Mouse (Mus musculus) heart, embryonic 13.5 days (tissue): ENCODE measurements around the gene Apod. TPM values are rescaled to one million over a fixed set of nuclear protein-coding genes. Genes with fewer than 3 reads are reported as not detected.

Experiments
- ATAC-seq: fragments of 200-750 bp; cut with Nextera tagmentation; 2 replicates; pipeline ENCODE4 v1.8.0; 2017; ENCODE audit warnings: moderate TSS enrichment; ENCODE audit not compliant: insufficient number of reproducible peaks, low FRiP score, low TSS enrichment; ENCODE audit errors: extremely low read depth
- H3K27ac ChIP-seq: fragments of 300-500 bp; sonication (generic); replicated peaks from 2 replicates; pipeline ENCODE4 v1.5.1; 2015; ENCODE audit warnings: moderate library complexity, mild to moderate bottlenecking, inconsistent platforms
- H3K27me3 ChIP-seq: fragments of 300-500 bp; sonication (generic); replicated peaks from 2 replicates; pipeline ENCODE4 v1.6.1; 2015; ENCODE audit warnings: mild to moderate bottlenecking, inconsistent platforms
- H3K36me3 ChIP-seq: fragments of 300-500 bp; sonication (generic); 2 replicates; pipeline ENCODE4 v1.6.1; 2015; ENCODE audit warnings: mild to moderate bottlenecking, inconsistent platforms
- H3K4me1 ChIP-seq: fragments of 300-500 bp; sonication (generic); 2 replicates; pipeline ENCODE4 v1.6.1; 2015; ENCODE audit warnings: inconsistent platforms
- H3K4me2 ChIP-seq: fragments of 300-500 bp; sonication (generic); 2 replicates; pipeline ENCODE4 v1.6.1; 2015; ENCODE audit warnings: inconsistent platforms, mild to moderate bottlenecking, moderate library complexity
- H3K4me3 ChIP-seq: fragments of 300-500 bp; sonication (generic); 2 replicates; pipeline ENCODE4 v1.5.1; 2015; ENCODE audit warnings: moderate library complexity, mild to moderate bottlenecking, inconsistent platforms
- H3K9ac ChIP-seq: fragments of 300-500 bp; sonication (generic); 2 replicates; pipeline ENCODE4 v1.6.1; 2015; ENCODE audit warnings: inconsistent platforms, mild to moderate bottlenecking, moderate library complexity
- H3K9me3 ChIP-seq: fragments of 300-500 bp; sonication (generic); 2 replicates; pipeline ENCODE4 v1.6.1; 2016; ENCODE audit warnings: inconsistent platforms
- WGBS: fragments of 180-500 bp; shearing (Covaris S2); methylation state at CpG from one replicate; pipeline ENCODE4 v1.1.7; 2015; ENCODE audit warnings: mixed read lengths; 5-methylcytosine and 5-hydroxymethylcytosine counted together
- microRNA-seq: library from miRNA; unstranded; fragments of <30 nt; microRNA quantifications from one replicate; pipeline ENCODE4, GENCODE M21; 2016
- polyA plus RNA-seq: library from polyadenylated mRNA; unstranded; fragments of >200 nt; fragmentation: Nextera tagmentation; extraction: Ambion mirVana; gene quantifications from 2 replicates; pipeline ENCODE4 v1.2.1, GENCODE M21; 2015

Apod gene
- polyA plus RNA-seq, 1 experiment from 2014 or later: 0.23 TPM

DNA sequence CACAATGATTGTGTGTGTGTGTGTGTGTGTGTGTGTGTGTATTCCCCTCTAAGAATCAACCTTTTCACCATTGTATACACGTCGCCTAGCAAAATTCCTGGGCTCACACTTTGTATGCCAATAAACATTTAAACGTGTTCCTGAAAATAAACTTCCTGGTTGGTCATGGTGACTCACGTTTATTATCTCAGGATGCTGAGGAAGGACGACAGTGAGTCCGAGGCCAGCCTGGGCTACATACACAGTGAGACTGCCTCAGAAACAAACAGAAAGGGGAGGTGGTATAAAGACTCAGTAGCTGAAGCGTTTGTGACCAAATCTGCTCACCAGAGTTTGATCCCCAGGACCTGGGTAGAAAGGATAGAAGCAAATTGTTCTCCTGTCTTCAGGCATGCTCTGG is 67.2 kb downstream of the Apod start:
- H3K36me3 ChIP-seq: peaks cover 11% of the 10 kb centered on the region
- H3K27me3 ChIP-seq: no peaks in the 10 kb centered on the region
- H3K4me1 ChIP-seq: no peaks in the 10 kb centered on the region
- no peak for ATAC-seq
- no peaks in the 10 kb centered on the region for H3K9me3 ChIP-seq
- H3K9ac ChIP-seq: no peak overlapping the region
- no peak overlapping the region for H3K27ac ChIP-seq
- H3K4me3 ChIP-seq: no peak overlapping the region
- 67% methylated on average over 7 of the region's 7 CpGs for WGBS
- H3K4me2 ChIP-seq: no peak overlapping the region

Small RNA genes within 50 kb of the gene (microRNA-seq; reads per million reads assigned to microRNA genes)
- gene Gm27415: not detected

Other genes with a start within 250 kb of the Apod start
- 8.4 and 9.8 TPM in 2 replicates for gene Xxylt1, start 233.4 kb downstream of the Apod start, polyA plus RNA-seq
- 10.3 and 10.9 TPM in 2 replicates for gene Acap2, start 113.6 kb downstream of the Apod start, polyA plus RNA-seq
- 92.6 and 93.3 TPM in 2 replicates for gene Ppp1r2, start 39.5 kb downstream of the Apod start, polyA plus RNA-seq
- 9.7 and 10.8 TPM in 2 replicates for gene Bdh1, start 107.5 kb upstream of the Apod start, polyA plus RNA-seq